Mouse (Mus musculus) monocyte, adult 5-6 weeks (primary cell): ENCODE measurements around the gene Hist3h2ba. TPM values are rescaled to one million over a fixed set of nuclear protein-coding genes. Genes with fewer than 3 reads are reported as not detected.

ENCODE experiments used
- ATAC-seq: fragments of 153-309, 156-312 bp; replicated peaks from 2 replicates; pipeline ENCODE4 v1.8.0; 2017; ENCODE audit warnings: mild to moderate bottlenecking; ENCODE audit not compliant: low TSS enrichment, insufficient number of reproducible peaks, severe bottlenecking, poor library complexity, low FRiP score
- total RNA-seq: library from RNA; stranded (forward); fragments of 200-1000, 200-491, 200-594 nt; gene quantifications from 3 replicates; pipeline ENCODE4 v1.2.3, GENCODE M21; 2017

Gene Hist3h2ba
- total RNA-seq, 1 experiment from 2014 or later = 1.7 TPM

DNA sequence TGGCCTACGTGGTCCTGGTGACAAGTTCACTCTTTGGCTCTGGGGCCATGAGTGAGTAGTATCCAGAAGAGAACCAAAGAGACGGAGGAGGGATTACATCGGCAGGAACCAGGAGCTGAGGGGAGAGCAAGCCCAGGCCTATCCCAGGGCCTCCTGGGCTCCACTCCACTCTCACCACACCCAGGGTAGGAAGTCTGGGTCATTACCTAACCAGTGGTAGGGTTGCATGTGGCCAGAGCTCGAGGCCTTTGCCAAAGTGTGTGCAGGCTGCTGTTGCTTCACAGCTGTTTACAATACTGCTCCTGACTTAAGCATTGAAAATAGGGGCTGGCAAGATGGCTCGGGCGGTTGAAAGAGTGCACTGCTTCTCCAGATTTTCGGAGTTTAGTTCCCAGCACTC lies 30.9 kb downstream of the Hist3h2ba start:
- ATAC-seq = no peak

DNA sequence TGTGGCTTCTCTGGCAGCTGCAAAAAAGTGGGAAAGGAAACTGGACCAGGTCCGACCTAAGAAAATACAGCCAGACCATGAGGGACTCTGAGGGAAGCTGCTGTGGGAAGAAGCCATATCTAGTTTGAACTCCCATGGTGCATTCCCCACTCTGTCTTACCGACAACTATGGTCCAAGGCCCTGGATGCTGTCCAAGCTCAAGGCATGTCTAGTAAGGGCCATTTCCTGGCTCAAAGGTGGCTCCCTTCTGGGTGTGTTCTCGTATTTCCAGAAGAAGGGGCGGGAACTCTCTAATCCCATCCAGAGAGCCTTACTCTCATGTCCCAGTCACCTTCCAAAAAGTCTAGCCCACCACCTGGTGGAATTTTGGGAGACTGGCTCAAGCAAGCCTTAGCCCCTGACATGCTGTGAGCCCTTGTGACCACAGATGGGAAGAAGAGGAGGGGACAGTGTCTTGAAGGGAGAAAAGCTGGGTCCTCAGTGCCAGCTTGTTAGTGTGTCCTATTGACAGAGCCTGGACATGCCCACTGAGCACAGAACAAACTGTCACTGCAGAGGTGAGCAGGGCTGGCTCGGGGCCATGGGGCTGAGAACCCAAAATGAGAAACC lies 31.8 kb downstream of the Hist3h2ba start:
- ATAC-seq = no peak

DNA sequence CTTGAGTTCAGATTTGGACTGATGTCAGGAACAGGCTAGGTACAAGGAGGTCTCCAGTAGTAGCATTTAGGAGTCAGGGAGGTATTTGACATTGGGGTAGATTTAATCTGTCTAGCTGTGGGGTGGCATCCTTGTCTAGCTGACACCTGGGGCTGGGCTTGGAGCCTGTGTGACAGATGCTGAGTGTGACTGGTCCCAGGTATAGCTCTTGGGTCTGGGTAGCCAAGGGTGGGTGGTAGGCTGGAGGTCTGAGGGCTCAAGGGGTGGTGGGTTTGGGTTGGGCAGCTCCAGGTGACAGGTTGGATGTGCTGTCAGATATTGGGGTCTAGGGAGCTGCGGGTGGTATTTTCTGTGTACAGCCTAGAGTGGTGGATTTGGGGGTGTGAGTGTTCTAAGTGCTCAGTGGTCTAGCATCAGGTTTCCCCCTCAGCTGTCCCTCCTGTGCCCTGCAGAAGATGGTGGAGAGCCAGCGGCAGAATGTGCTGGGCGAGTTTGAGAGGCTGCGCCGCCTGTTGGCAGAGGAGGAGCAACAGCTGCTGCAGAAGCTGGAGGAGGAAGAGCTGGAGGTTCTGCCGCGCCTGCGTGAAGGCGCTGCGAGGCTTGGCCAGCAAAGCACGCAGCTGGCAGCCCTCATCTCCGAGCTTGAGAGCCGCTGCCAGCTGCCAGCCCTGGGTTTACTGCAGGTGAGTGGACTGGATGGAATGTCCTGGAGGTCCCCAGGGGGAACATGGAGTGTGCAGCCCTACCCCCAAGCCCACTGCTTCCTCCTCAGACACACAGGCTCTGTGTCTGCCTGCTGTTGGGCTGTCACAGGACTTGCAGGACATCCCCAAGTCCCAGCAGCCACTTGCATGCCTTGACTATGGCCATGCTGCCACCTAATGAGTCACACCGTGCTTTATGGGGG lies 33.1 kb downstream of the Hist3h2ba start:
- peak; percentile 40 for ATAC-seq

DNA sequence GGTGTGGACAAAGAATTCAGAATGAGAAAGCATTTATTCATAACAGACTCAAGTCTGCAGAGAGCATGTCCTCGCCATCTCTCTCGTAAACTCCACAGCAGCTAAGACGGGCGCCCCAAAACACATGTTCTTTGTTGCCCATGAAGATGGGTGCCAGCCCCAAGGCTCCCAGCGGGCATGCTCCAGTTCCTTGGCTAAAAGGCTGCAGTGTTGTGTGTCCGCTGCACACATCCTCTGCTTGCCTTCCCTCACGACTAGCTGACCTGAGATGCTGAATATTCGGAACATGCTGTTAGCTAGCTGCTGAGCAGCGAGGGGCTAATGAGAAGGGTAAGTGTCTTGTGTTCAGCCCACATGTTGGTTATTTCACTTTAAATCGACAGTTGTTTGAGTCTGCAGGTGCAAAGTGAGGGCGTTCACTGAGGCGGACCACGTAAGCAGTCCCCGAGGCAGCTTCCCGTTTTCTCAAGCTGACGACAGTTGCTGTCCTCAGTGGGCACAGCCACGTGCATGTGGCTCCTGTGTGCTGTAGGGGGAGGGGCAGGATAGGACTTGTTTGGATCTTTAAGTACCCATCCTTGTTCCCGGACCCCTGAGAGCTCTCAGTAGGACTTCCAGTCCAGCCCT lies 33.9 kb downstream of the Hist3h2ba start:
- ATAC-seq = peak; percentile 53; the same call in 1 of the 2 replicates

DNA sequence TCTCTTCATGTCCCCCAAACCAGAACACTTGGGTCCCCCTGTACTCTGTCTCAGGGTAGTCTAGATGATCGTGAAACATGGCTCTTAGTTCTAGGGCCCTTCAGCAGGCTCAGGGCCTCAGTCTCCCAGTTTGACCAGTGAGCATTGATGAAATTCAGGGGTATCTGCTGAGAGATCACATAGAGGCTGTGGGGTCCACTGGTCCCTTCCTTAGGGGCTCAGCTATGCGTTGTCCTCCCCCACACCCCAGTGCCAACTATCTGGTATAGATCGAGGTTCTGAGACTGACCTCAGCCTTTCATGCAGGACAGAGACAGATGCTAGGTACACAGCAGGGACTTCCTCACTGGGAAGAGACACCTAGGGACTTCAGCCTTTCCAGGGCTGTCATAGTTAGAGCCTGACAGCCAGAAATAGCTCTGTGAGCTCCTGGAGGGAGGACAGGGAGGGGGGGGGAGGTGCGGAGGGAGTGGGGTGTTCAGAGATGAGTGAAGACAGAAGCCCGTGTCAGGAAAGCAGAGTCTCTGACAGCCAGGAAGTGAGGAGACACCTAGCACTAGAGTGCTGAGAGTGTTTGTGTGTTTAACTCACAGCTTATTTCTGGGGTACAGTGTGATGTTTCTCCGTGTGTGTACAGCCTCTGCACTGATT lies 35.1 kb downstream of the Hist3h2ba start:
- ATAC-seq = no peak

DNA sequence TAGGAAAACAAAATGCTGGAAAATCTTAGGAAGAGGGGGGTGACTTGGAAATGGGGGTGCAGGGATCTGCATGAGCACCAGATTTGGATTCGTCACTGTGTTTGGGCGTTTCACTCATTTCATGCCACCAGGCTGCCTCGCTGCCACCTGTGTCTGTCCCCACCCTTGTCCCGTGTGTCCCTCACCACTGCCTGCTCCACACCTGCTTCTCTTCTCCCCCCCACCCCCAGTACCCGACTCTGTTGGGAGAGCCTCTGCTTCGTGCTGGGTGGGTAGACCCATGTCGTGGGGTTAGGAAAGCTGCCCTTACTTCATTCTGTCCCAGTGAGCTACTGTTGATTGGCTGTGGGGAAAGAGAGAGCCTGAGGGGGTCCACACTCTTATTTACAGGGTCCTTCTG lies 35.9 kb downstream of the Hist3h2ba start:
- ATAC-seq = no peak

DNA sequence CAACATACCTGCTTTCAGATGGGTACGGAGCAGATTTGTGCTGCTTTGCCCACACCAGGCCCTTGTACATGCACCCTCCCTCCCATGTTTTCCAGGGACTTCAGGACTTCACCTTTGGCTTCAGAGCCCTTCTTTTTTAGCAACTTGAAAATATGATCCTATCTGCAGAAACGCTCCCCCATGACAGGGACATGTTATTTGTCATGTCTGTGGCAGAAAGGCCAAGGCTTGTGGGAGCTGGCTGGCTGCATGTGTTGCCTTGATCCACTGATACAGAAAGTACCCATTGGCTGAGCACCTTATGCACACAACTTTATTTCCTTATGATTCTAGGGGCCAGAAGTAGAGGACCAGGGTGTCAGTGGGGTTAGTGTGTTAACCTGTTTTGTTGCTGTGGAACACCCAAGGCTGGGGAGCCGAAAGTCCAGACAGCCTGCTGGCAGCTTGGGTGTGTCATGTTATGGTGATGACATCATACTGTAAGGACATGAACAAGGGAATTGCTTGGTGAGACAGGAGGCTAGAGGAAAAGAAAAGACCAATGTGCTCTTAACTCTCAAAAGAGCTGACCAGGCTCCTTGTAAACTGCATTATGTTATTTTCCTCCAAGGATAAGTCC lies 36.7 kb downstream of the Hist3h2ba start:
- ATAC-seq = no peak

DNA sequence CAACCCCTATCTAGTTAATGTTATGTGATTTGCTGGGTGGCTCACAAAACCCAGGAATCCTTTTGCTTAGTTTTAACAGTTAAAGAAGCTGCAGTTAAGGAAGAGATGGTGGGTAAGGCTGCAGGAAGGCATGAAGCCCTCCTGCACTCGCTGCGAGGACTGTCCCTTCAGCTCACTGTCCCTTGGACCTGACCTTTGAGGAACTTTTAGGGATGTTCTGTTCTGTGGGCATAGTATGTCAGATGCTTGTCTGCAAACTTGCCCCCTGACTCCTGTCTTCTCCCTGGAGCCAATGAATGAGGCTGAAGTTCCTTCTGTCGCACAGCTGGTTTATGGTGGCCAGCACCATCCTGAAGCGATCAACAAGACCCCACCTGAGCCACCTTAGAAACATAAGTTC lies 40.4 kb downstream of the Hist3h2ba start:
- ATAC-seq = no peak

DNA sequence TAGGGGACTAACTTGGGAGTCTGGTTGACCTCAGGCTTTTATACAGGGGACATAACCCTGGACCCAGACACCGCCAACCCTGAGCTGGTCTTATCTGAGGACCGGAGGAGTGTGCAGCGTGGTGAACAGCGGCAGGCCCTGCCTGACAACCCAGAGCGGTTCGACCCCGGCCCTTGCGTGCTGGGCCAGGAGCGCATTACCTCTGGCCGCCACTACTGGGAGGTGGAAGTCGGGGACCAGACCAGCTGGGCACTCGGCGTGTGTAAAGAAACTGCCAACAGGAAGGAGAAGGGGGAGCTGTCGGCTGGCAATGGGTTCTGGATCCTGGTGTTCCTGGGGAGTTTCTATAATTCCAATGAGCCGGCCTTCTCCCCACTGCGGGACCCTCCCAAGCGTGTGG lies 41.4 kb downstream of the Hist3h2ba start:
- ATAC-seq = no peak

DNA sequence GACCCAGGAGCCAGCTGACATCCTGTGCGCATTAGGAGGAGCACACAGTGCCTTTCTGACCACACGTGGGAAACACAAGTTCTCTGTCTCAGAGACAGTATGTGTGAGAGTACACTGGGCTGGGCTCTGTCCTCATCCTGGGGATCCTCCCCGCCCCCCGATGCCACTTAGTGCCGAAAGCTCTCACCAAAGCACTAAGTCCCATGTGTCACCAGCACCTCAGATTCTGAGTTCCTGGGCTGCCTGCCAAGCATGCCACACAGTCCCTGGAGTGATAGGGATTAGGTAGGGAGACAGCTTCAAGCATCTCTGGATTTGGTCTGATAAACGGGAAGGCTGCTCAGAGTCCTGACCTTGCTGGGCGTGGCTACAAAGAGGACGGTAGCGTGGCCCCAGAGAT lies 42.1 kb downstream of the Hist3h2ba start:
- ATAC-seq = no peak

DNA sequence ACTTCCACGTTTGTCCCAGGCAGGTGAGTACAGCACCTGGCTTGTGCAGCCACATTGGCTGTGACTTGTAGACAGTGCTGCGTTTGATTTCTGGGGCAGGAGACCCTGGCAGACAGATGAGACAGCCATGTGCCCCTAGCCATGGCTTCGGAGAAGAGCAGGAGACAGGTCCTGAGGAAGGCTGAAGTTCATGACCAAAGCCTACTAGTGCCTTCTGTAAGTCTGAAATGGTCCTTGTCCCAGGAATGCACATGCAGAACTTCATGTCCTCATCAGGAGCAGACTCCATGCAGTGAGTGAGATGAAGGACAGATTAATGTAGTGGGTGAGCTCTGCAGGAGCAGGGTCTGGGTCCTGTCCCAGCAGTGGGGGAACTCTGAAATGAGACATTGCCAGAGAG lies 43.2 kb downstream of the Hist3h2ba start:
- ATAC-seq = no peak

DNA sequence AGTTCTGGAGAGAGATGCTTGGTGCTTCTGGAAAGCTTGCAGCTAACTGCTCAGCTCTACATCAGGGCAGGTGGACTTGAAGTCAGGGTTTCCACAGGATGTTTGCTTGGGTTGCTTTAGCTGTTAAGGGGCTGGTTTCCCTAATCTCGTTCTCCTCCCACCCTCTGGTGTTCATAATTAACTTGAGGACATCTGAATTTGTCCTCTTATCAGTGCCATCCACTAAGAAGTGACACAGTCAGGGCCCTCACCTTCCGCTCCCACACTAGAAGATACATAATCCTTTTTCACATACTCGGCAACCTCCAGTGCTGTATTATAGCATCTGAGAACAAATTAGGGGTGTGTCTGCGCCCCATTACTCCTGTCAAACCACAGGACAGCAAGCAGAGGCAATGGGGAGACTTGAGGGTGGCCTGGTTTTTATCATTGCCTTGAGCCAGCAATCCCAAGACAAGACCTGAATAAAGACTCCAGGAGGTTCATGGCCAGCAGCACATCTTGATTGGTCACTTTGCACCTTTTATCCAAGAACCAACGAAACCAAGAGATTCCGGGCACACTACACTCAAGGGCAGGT lies 44.5 kb downstream of the Hist3h2ba start:
- ATAC-seq = no peak

DNA sequence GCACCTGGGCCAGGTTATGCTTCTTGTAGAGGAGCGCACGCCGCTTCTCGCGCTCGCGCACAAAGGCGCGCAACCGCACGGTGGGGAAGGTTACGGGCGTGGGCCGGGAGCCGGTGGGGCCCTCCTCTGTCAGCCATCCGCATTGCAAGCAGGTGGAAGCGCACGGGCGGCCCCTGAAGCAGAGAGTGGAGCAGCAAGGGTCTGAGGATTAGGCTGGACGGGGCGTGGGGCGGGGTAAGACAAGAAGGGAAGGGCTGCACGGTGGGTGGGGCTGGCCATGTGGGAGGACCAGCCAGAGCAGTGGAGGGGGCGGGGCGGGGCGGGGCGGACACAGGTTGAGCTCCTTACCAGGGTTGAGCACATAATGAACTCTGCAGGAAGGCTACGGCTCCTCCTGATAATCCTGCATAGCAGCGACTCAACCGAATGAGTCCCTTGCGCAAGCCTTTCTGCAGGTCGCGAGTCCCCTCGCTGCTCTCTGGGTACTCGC lies 45.7 kb downstream of the Hist3h2ba start:
- no peak for ATAC-seq

DNA sequence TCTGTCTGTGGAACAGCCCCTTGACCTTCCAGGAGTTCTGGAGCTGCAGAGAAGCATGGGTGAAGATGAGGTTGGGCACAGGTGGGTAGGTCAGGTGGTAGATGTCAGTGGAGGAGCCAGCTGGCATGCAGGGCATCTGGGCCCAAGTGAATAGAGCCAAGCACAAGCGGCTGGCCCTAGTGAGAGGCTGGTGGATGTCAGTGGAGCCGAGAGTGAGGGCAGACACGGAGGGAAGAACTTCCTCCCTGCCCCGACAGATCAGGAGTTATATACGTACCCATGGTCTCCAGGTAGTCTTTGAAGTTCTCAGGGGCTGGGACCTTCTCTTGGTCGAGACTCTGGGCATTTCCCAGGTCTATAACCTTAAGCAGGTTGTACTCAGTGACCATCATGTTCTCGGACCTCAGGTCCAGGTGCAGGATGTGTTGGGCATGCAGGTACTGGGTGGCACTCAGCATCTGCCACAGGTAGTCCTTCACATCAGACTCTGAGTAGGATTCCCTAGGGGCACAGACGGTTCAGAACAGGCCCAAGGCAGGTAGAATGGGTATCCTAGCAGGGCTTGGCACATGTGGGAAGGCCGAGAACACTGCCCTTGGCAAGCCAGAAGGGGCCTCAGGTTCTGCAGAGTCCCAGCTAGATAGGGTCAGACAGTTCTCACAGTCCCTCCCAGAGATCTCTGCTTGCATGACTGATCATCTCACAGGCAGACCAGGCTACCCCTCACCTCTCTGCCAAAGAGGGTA lies 46.5 kb downstream of the Hist3h2ba start:
- no peak for ATAC-seq

DNA sequence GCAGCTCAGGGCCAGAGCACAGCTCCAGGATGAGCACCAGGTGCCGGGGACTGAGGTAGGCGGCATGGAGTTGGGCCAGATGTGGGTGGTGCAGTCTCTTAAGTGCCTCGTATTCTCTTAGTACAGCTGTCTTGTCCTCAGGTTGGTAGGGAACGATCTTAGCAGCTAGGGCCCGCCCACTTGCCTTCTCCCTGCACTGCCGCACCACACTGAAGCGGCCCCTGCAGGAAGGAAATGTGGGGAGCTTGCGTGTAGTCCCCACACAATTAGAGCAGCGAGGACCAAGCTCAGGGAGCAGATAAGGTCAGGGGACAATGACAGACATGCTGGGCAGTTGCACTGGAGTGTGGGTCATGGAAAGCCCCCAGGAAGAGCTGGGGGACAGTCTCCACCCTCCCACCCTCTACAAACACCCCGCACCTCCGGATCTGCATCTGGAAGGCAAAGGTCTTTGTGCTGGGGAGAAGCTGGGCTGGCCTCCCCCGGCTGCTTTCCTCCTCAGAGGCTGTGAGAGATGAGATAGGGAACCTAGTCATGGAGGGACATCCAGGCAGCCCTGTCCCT lies 47.2 kb downstream of the Hist3h2ba start:
- ATAC-seq = no peak

DNA sequence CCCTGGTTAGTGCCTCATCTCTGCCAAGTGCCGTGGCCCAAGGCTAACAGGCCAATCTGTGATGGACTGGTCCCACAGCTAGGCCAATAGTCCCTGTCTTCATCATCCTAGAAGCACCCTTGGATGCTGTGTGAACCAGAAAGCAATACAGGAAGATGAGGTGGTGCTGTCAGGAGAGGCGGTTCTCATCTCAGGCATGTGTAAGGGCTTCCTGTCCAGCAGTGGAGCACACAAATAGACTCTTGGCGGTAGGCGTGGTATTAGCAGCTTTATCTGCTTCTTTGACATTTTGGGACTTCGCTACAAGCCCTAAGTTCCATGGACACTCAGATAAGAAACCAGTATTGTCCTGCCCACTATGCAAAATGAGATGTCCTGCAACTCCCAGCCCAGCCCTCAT lies 48.8 kb downstream of the Hist3h2ba start:
- no peak for ATAC-seq
